Mouse (Mus musculus): Measurements from ENCODE around the gene Senp7. TPM values are rescaled to one million over a fixed set of nuclear protein-coding genes. Genes with fewer than 3 reads are reported as not detected.

The Senp7 gene
- polyA plus RNA-seq, 1 experiment from 2014 or later: 47.5 TPM

DNA sequence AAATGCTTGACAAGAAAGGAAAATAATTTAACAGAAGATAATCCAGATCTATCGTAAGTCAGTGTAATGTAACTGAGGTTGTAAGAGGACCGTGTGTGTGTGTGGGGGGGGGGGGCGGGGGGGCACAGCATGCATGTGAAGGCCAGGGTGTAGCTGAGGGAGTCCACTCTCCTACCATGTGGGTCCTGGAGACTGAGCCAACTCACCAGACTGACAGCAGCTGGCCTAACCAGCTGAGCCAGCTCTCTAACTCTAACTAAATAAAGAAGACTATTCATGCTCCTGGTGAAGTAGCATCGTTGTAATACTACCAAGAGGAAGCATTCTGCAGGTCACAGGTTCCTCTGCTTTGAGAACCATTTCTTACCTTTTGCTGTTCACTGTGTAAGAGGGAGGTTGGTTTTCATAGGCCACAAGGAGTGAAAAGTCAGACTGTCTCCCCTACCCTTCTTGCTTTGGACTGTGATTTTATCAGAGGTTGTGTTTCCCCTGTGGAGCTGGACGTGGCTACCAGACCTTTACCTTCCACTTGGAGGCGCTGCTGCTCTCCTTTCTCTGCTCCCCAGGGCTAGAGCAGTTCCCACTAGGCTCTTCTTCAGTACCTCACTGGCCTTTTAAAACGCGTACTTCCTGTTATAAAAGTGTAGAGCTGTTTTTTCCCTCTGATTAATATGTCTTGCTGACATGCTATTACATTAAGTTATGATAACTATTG, 127.9 kb downstream of the Senp7 start:
- Histone ChIP-seq H3K4me2 (replicated peaks) (no peak overlapping the region), H3K27ac (no peak overlapping the region), H3K4me3 (no peak overlapping the region), H3K9me3 (no peaks in the 10 kb centered on the region), H3K4me1 (no peaks in the 10 kb centered on the region), H3K36me3 (peaks cover 43% of the 10 kb centered on the region), H3K9ac (no peak overlapping the region), H3K27me3 (no peaks in the 10 kb centered on the region)
- no peak for ATAC-seq (ENCODE audit: low FRiP score, low read depth)
- 72% methylated on average over 8 of the region's 8 CpGs for WGBS

DNA sequence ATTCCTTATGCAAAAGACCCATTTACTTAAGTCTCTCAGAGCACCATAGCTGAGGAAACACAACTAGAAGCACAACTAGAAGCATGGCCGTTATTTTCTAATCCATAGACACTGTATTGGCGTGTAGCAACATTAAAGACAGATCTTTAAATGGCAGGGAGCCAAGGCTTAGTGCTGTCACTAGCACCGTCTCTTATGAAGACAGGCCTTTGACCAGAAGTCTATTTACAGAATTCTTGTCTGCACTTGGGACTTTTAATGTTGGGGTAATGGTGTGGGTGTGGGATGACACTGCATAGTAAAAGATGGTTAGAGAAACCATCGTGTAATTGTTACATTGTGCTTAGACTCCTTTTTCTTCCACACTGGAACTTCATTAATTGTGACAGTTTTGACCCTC, 138.7 kb downstream of the Senp7 start:
- Histone ChIP-seq H3K27me3 (no peaks in the 10 kb centered on the region), H3K4me1 (no peaks in the 10 kb centered on the region), H3K4me3 (no peak overlapping the region), H3K36me3 (peaks cover 64% of the 10 kb centered on the region), H3K4me2 (replicated peaks) (no peak overlapping the region), H3K9me3 (0 out of 2 replicates have a peak, but pooled peaks cover 5% of the 10 kb centered on the region), H3K27ac (no peak overlapping the region), H3K9ac (no peak overlapping the region)
- WGBS: 82% methylated on average over 4 of the region's 4 CpGs
- ATAC-seq (ENCODE audit: low FRiP score, low read depth): no peak

DNA sequence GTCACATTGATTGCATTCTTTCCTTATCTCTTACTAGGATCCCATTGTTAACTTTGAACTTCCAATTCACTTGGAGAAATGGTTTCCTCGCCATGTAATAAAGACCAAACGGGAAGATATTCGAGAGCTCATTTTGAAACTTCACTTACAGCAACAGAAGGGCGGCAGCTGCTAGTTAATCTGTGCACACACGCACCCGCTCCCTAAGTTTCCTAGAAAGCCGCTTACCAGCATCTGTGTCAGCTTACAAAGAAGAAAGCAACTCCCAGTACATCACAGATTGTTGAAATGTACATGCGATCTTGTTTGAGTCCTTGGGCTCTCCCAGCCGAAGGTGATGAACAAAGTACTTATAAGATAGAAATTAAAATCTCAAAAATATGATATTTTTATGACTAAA, 140.1 kb downstream of the Senp7 start:
- Histone ChIP-seq H3K36me3 (peaks cover 50% of the 10 kb centered on the region), H3K27ac (no peak overlapping the region), H3K4me2 (replicated peaks) (no peak overlapping the region), H3K9me3 (0 out of 2 replicates have a peak, but pooled peaks cover 5% of the 10 kb centered on the region), H3K4me1 (no peaks in the 10 kb centered on the region), H3K9ac (no peak overlapping the region), H3K27me3 (no peaks in the 10 kb centered on the region), H3K4me3 (no peak overlapping the region)
- 85% methylated on average over 9 of the region's 9 CpGs for WGBS
- ATAC-seq (ENCODE audit: low FRiP score, low read depth): no peak

DNA sequence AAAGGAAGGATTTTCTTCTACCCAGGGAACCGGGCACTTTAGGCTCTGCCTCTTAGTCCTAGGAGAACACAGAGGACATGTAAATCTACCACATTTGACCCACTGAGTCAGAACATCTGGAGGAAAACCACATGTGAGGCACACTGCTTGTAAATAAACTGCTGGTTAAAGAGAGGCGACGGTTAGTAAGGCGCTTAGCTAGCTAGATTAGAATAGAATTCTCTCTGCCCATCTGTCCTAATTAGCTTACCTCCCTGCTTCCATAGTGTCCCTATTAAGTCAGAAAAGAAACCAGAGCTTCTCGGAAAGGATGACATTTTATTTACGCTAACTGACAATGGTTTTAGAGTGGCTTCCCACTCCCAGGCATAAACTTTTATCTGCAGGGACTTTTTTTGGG, 155.9 kb downstream of the Senp7 start, which contains the start of gene Impg2:
TSS of gene Impg2 (plus strand) at position 263 of the 400 bp plus-strand sequence.
- ATAC-seq (ENCODE audit: low FRiP score, low read depth): no peak
- H3K27me3 ChIP-seq: no peaks in the 10 kb centered on the region
- no peak within 1 kb of the TSS for H3K9ac ChIP-seq
- no peak within 1 kb of the TSS for H3K4me3 ChIP-seq
- H3K27ac ChIP-seq: no peak within 1 kb of the TSS
- 37% methylated on average over 6 of the region's 6 CpGs for WGBS
- H3K4me1 ChIP-seq: peaks cover 3% of the 10 kb centered on the region; the same call in 1 of the 2 replicates
- no peak within 1 kb of the TSS for H3K4me2 ChIP-seq (replicated peaks)
- no peaks in the 10 kb centered on the region for H3K9me3 ChIP-seq
- no peaks in the 10 kb centered on the region for H3K36me3 ChIP-seq

DNA sequence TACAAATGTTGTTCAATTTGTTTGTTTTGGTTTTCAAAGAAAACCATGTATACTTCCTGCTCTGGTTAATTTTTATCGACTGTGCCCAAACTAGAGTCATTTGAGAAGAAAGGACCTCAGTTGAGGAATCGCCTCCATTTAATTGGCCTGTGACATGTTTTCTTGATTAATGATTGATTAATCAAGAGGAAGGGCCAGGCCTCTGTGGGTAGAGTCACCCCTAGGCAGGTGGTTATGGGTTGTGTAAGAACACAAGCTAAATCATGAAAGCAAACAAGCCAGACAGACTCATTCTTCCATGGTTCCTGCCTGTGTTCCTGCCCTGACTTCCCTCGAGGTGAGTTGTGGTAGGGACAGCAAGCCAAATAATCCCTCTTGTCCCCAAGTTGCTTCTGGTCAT, 164.6 kb downstream of the Senp7 start:
- H3K4me3 ChIP-seq: no peak overlapping the region
- no peak overlapping the region for H3K9ac ChIP-seq
- no peaks in the 10 kb centered on the region for H3K36me3 ChIP-seq
- no peaks in the 10 kb centered on the region for H3K9me3 ChIP-seq
- no peak overlapping the region for H3K27ac ChIP-seq
- H3K27me3 ChIP-seq: no peaks in the 10 kb centered on the region
- H3K4me2 ChIP-seq (replicated peaks): no peak overlapping the region
- ATAC-seq (ENCODE audit: low FRiP score, low read depth): no peak
- WGBS: 56% methylated on average over 3 of the region's 3 CpGs
- no peaks in the 10 kb centered on the region for H3K4me1 ChIP-seq

DNA sequence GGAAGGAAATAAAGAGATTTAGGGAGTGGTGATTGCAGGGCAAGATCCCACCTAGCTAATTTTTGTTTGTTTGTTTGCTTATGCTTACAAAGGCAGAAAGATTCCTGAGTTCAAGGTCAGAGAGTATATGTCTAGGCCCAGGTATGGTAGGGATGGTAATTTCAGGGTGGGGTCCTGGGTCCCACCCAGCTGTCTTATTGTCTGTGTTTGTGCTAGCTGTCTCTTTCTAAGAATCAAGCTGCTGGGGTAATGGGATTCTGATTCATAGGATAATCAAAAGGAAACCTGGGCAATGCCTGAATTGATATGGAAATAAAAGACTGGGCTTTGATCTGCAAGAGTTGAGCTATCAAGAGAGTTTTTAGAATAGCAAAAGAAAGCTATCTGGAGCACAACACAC, 179.5 kb downstream of the Senp7 start:
- no peak for ATAC-seq (ENCODE audit: low FRiP score, low read depth)
- Histone ChIP-seq H3K9ac (no peak overlapping the region), H3K9me3 (no peaks in the 10 kb centered on the region), H3K4me3 (no peak overlapping the region), H3K36me3 (0 out of 2 replicates have a peak, but pooled peaks cover 3% of the 10 kb centered on the region), H3K27ac (no peak overlapping the region), H3K4me1 (no peaks in the 10 kb centered on the region), H3K27me3 (no peaks in the 10 kb centered on the region), H3K4me2 (replicated peaks) (no peak overlapping the region)

DNA sequence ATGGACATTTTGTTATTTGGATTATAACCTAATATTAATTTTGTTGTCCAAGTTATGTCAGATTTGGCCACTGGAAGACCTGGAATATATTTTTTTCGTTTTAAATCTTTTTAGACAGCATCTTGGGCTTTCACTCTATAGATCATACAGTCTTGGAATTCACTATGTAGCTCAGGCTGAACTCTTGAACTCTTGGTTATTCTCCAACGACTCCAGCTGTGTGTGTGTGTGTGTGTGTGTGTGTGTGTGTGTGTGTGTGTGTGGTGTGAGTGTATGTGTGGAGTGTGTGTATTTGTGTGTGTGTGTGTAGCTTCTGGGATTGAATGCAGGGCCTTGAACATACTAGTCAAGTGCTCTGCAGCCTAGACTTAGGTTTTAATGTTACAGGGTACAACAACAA, 181.3 kb downstream of the Senp7 start:
- no peak overlapping the region for H3K27ac ChIP-seq

DNA sequence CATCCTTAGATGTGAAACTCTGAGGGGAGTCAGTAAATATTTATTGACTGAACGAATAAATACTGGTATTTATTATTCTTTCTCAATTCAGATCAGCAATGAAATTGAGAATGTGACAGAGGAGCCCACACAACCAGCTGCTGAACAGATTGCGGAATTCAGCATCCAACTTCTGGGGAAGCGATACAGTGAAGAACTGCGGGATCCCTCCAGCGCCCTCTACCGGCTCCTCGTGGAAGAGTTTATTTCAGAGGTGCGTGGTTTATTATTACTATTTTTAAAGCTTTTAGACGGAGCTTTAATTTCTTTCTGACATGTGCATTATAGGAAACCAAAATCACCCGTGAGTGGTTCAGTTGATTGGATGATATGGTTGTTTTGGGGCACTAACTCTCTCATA, 183.2 kb downstream of the Senp7 start:
- Histone ChIP-seq H3K36me3 (0 out of 2 replicates have a peak, but pooled peaks cover 3% of the 10 kb centered on the region), H3K9ac (no peak overlapping the region), H3K27ac (no peak overlapping the region), H3K9me3 (no peaks in the 10 kb centered on the region), H3K4me3 (no peak overlapping the region), H3K4me2 (replicated peaks) (no peak overlapping the region), H3K4me1 (no peaks in the 10 kb centered on the region), H3K27me3 (no peaks in the 10 kb centered on the region)
- WGBS: 47% methylated on average over 10 of the region's 10 CpGs
- ATAC-seq (ENCODE audit: low FRiP score, low read depth): no peak

More for the DNA sequence above, 181.3 kb downstream of the Senp7 start:
- H3K4me2 ChIP-seq (replicated peaks): no peak overlapping the region
- H3K9me3 ChIP-seq: no peaks in the 10 kb centered on the region
- H3K9ac ChIP-seq: no peak overlapping the region
- 0 out of 2 replicates have a peak, but pooled peaks cover 3% of the 10 kb centered on the region for H3K36me3 ChIP-seq
- H3K27me3 ChIP-seq: no peaks in the 10 kb centered on the region
- 59% methylated on average over 2 of the region's 2 CpGs for WGBS
- ATAC-seq (ENCODE audit: low FRiP score, low read depth): no peak
- H3K4me3 ChIP-seq: no peak overlapping the region
- H3K4me1 ChIP-seq: no peaks in the 10 kb centered on the region

DNA sequence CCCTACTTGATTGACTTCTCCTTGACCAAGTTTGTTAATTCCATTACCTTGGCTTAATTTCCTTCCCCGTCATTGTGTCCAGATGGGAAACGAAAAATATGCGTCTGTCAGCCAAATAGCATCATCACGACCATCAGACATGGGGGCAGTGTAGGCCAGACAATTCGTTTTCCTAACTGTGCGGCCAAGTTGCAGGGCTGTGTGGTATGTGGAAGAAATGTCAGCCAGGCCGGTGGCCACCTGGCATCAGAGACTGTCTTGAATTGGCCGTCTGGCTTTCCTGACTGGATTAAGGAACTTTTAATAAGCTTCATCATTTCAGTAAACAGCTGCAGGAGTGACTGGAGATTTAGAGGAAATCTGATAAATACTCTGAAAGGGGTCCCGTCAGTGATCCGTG, 184.6 kb downstream of the Senp7 start:
- 66% methylated on average over 10 of the region's 10 CpGs for WGBS
- Histone ChIP-seq H3K27me3 (no peaks in the 10 kb centered on the region), H3K27ac (no peak overlapping the region), H3K4me1 (no peaks in the 10 kb centered on the region), H3K9me3 (no peaks in the 10 kb centered on the region), H3K36me3 (0 out of 2 replicates have a peak, but pooled peaks cover 3% of the 10 kb centered on the region), H3K4me3 (no peak overlapping the region), H3K9ac (no peak overlapping the region), H3K4me2 (replicated peaks) (no peak overlapping the region)
- no peak for ATAC-seq (ENCODE audit: low FRiP score, low read depth)

Small RNA genes within 50 kb of the gene (microRNA-seq; reads per million reads assigned to microRNA genes)
- not detected for gene Gm24047

Other genes starting within 250 kb of the Senp7 start
- 4.1 and 4.6 TPM in 2 replicates for gene Nfkbiz, start 209.4 kb upstream of the Senp7 start, polyA plus RNA-seq (2015; fragmentation: Nextera tagmentation; extraction: Ambion mirVana)
- 0.66 and 0.70 TPM in 2 replicates for gene Nxpe3, start 153.1 kb upstream of the Senp7 start, polyA plus RNA-seq (2015; fragmentation: Nextera tagmentation; extraction: Ambion mirVana)
- 10.9 and 11.6 TPM in 2 replicates for gene Cep97, start 113.5 kb upstream of the Senp7 start, polyA plus RNA-seq (2015; fragmentation: Nextera tagmentation; extraction: Ambion mirVana)
- 780 and 782 TPM in 2 replicates for gene Rpl24, start 82.1 kb upstream of the Senp7 start, polyA plus RNA-seq (2015; fragmentation: Nextera tagmentation; extraction: Ambion mirVana)
- gene Zbtb11, start 74.5 kb upstream of the Senp7 start, polyA plus RNA-seq (2015; fragmentation: Nextera tagmentation; extraction: Ambion mirVana): 21.4 and 23.0 TPM in 2 replicates
- gene Pcnp, start 18.6 kb upstream of the Senp7 start, polyA plus RNA-seq (2015; fragmentation: Nextera tagmentation; extraction: Ambion mirVana): 264 and 269 TPM in 2 replicates
- gene Trmt10c, start 10.5 kb upstream of the Senp7 start, polyA plus RNA-seq (2015; fragmentation: Nextera tagmentation; extraction: Ambion mirVana): 28.0 and 28.6 TPM in 2 replicates
- 0.10 and 0.20 TPM in 2 replicates for gene Impg2, start 156.0 kb downstream of the Senp7 start, polyA plus RNA-seq (2015; fragmentation: Nextera tagmentation; extraction: Ambion mirVana)